Mouse (Mus musculus) lung, embryonic 15.5 days (tissue): ENCODE data around the gene Col15a1. TPM values are rescaled to one million over a fixed set of nuclear protein-coding genes. Genes with fewer than 3 reads are reported as not detected.
A peak's percentile ranks its signal among the peaks of the same experiment; 100 is the strongest.

ENCODE experiments used
- ATAC-seq: fragments of 200-750 bp; cut with Nextera tagmentation; 2 replicates; pipeline ENCODE4 v1.8.0; 2017; ENCODE audit warnings: moderate number of reproducible peaks, borderline replicate concordance; ENCODE audit not compliant: low FRiP score, low TSS enrichment; ENCODE audit errors: extremely low read depth
- H3K27ac ChIP-seq: fragments of 300-500 bp; sonication (generic); 2 replicates; pipeline ENCODE4 v1.5.1; 2015; ENCODE audit warnings: moderate library complexity, mild to moderate bottlenecking, inconsistent platforms
- H3K27me3 ChIP-seq: fragments of 300-500 bp; sonication (generic); 2 replicates; pipeline ENCODE4 v1.6.1; 2015; ENCODE audit warnings: inconsistent platforms
- H3K36me3 ChIP-seq: fragments of 300-500 bp; sonication (generic); 2 replicates; pipeline ENCODE4 v1.6.1; 2015; ENCODE audit warnings: inconsistent platforms
- H3K4me1 ChIP-seq: fragments of 300-500 bp; sonication (generic); 2 replicates; pipeline ENCODE4 v1.6.1; 2015; ENCODE audit warnings: inconsistent platforms
- H3K4me2 ChIP-seq: fragments of 300-500 bp; sonication (generic); 2 replicates; pipeline ENCODE4 v1.6.1; 2015; ENCODE audit warnings: inconsistent platforms, mild to moderate bottlenecking, moderate library complexity
- H3K4me3 ChIP-seq: fragments of 300-500 bp; sonication (generic); 2 replicates; pipeline ENCODE4 v1.5.1; 2015; ENCODE audit warnings: mild to moderate bottlenecking, inconsistent platforms
- H3K9ac ChIP-seq: fragments of 300-500 bp; sonication (generic); 2 replicates; pipeline ENCODE4 v1.6.1; 2015; ENCODE audit warnings: inconsistent platforms
- H3K9me3 ChIP-seq: fragments of 300-500 bp; sonication (generic); 2 replicates; pipeline ENCODE4 v1.6.1; 2016; ENCODE audit warnings: inconsistent platforms
- WGBS: fragments of 180-500 bp; shearing (Covaris S2); methylation state at CpG from one replicate; pipeline ENCODE4 v1.1.7; 2015; 5-methylcytosine and 5-hydroxymethylcytosine counted together
- polyA plus RNA-seq: library from polyadenylated mRNA; unstranded; fragments of >200 nt; fragmentation: Nextera tagmentation; extraction: Ambion mirVana; gene quantifications from 2 replicates; pipeline ENCODE4 v1.2.1, GENCODE M21; 2015

Gene Col15a1
- polyA plus RNA-seq, 1 experiment from 2014 or later = 25.8 TPM

DNA sequence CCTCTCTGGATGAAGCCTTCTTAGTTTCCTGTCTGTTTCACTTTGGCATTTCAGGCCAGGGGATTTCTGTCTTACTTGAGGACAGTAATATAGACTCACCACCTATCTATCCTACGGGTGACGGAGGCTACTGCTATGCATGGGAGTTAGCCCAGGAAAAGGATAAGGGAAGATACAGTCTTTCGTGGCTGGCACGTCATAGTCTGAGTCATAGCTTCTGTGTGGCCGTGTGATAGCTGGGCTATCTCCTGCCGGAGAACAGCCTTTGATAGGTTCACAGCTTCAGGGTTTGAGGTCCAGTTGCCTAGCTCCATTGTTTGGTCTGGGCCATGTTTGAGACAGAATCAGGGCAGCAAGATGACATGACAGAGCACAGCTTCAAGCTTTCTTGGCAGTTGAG, 70.4 kb downstream of the Col15a1 start:
- no peaks in the 10 kb centered on the region for H3K36me3 ChIP-seq
- no peaks in the 10 kb centered on the region for H3K9me3 ChIP-seq
- H3K4me2 ChIP-seq = no peak overlapping the region
- H3K9ac ChIP-seq = no peak overlapping the region
- H3K27me3 ChIP-seq = no peaks in the 10 kb centered on the region
- no peak overlapping the region for H3K4me3 ChIP-seq
- 79% methylated on average over 6 of the region's 6 CpGs for WGBS
- no peaks in the 10 kb centered on the region for H3K4me1 ChIP-seq
- no peak for ATAC-seq
- no peak overlapping the region for H3K27ac ChIP-seq

DNA sequence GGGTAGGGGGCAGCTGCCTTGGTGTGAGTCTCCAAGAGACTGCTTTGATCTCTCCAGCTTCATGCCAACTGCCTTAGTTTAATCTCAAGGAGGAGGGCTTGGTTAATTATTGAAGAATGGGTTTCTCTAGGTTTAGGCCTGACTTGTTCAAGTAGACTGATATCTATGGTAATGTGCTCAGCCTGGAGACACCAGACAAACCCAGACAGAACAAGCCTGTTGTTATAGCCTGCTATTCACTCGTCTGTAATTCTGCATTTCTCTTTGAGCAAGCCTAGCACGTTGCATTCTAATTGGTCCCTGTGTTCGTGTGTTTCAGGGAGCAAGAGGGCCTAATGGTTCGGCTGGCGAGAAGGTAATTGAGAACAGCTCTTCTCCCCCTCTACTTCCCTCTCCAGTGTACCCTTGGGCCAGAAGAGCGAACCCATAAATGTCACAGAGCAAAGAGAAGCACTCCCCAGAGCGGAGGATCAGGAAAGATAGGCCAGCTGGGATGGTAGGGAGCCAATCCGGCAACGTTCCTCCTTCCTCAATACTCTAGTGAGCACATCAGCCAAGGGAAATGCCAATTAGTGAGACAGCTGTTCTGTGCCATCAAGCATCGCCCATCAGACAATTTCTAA, 71.2 kb downstream of the Col15a1 start:
- H3K27ac ChIP-seq = peak overlapping the region; percentile 50; the same call in 1 of the 2 replicates
- H3K27me3 ChIP-seq = no peaks in the 10 kb centered on the region
- 0 out of 2 replicates have a peak, but pooled peaks have one; percentile 13 for ATAC-seq
- H3K9me3 ChIP-seq = no peaks in the 10 kb centered on the region
- no peaks in the 10 kb centered on the region for H3K4me1 ChIP-seq
- H3K9ac ChIP-seq = no peak overlapping the region
- no peaks in the 10 kb centered on the region for H3K36me3 ChIP-seq
- H3K4me2 ChIP-seq = no peak overlapping the region
- H3K4me3 ChIP-seq = no peak overlapping the region
- WGBS = 70% methylated on average over 10 of the region's 10 CpGs

DNA sequence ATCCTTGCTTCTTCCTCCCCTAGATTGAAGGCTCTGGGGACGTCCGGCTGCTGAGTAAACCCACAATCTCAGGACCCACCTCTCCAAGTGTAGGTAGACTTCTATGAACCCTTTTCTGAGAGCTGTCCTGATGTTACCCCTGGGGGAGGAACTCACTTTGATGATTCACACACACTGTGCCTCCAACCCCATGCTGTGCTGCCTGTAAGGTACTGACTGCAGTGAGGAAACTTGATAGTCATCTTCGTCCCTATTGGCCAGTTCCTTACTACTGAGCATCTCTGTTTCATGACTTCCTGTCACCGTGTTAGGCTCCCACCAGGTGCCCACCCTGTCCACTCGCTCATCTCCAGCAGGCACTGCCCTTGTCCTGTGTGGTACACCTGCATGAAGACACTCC, 72.2 kb downstream of the Col15a1 start:
- H3K36me3 ChIP-seq = no peaks in the 10 kb centered on the region
- no peak for ATAC-seq
- no peaks in the 10 kb centered on the region for H3K27me3 ChIP-seq
- no peak overlapping the region for H3K27ac ChIP-seq
- no peaks in the 10 kb centered on the region for H3K9me3 ChIP-seq
- H3K4me1 ChIP-seq = peaks cover 6% of the 10 kb centered on the region
- no peak overlapping the region for H3K4me2 ChIP-seq
- H3K4me3 ChIP-seq = no peak overlapping the region
- no peak overlapping the region for H3K9ac ChIP-seq
- 81% methylated on average over 5 of the region's 5 CpGs for WGBS

DNA sequence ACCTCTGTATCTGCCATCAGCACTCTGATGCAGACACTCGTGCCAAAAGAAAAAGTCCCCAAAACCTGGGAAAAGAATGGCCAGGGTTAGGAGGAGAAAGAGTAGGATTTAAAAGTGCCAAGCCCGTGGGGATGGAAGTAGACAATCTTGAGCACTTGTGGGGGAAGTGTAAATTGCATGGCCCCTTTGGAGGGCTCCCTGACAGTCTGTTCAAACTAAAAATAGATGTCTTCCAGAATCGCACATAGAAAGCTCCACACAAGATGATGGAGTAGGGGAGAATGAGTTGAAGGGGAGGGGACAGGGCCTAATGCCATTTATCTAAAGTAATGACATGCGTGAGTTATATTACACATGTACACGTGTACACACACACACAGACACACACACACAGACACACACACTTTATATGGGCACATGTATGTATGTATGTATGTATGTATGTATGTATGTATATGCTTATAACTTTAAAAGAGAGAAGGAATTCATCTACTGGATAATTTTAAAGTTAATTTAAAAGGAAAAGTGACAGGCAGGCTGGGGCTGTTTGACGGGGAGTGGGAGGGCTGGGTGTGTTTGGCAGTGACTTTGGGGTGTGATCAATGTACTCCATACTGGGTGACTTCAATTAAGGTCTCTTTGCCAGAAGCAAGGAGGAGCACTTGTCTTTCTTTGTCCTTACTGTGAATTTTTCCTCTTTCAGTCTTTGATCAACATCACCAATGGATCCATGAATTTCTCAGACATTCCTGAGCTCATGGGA, 74.1 kb downstream of the Col15a1 start:
- Histone ChIP-seq H3K36me3 (no peaks in the 10 kb centered on the region), H3K27me3 (no peaks in the 10 kb centered on the region), H3K9me3 (no peaks in the 10 kb centered on the region), H3K4me3 (no peak overlapping the region), H3K4me2 (no peak overlapping the region), H3K4me1 (peaks cover 12% of the 10 kb centered on the region), H3K9ac (no peak overlapping the region), H3K27ac (no peak overlapping the region)
- ATAC-seq = no peak
- WGBS = 50% methylated on average over 6 of the region's 6 CpGs

DNA sequence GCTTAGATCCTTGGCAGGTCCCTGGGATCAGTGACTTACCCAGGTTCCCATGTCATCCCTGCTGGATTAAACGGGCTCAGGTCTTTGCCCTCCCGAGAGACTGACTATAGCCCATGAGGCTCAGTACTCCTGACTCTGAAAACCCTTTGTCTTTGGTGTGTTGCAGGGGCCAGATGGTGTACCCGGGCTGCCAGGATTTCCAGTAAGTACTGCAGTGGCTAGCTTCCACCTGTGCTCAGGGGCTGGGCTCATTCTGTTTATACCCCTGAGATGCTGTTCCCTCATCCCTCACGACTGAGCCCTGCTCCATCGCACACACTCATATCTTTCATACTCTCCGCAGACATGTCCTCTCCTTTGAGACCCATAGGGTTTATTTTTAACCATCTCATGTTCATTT, 76.3 kb downstream of the Col15a1 start:
- peak overlapping the region; percentile 8; the same call in 1 of the 2 replicates for H3K27ac ChIP-seq
- H3K9ac ChIP-seq = no peak overlapping the region
- H3K9me3 ChIP-seq = no peaks in the 10 kb centered on the region
- 72% methylated on average over 6 of the region's 6 CpGs for WGBS
- no peak overlapping the region for H3K4me3 ChIP-seq
- peaks cover 12% of the 10 kb centered on the region for H3K4me1 ChIP-seq
- H3K27me3 ChIP-seq = no peaks in the 10 kb centered on the region
- H3K4me2 ChIP-seq = no peak overlapping the region
- no peaks in the 10 kb centered on the region for H3K36me3 ChIP-seq
- ATAC-seq = no peak

DNA sequence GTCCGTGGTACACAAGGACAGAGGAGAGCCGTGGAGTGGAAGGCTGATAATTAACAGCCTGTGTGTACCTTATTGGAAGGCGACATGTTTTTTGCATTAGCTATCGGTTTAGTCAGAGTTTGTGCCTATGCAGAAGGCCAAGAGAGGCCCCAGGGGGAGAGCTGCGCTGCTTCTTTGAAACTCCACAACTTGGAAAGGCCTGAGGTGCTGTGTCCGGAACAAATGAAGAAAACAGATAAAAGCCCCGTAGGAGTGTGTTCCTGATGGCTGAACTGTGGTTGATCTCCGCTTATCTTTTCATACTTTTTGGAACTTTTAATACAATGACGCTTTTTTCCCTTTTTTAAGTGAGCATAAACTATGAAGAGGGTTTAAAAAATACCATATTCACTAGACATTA, 76.9 kb downstream of the Col15a1 start:
- peaks cover 12% of the 10 kb centered on the region for H3K4me1 ChIP-seq
- ATAC-seq = no peak
- H3K9ac ChIP-seq = no peak overlapping the region
- H3K27me3 ChIP-seq = no peaks in the 10 kb centered on the region
- H3K4me2 ChIP-seq = no peak overlapping the region
- H3K9me3 ChIP-seq = no peaks in the 10 kb centered on the region
- H3K27ac ChIP-seq = peak overlapping the region; percentile 8; the same call in 1 of the 2 replicates
- H3K4me3 ChIP-seq = no peak overlapping the region
- no peaks in the 10 kb centered on the region for H3K36me3 ChIP-seq
- WGBS = 37% methylated on average over 9 of the region's 9 CpGs

DNA sequence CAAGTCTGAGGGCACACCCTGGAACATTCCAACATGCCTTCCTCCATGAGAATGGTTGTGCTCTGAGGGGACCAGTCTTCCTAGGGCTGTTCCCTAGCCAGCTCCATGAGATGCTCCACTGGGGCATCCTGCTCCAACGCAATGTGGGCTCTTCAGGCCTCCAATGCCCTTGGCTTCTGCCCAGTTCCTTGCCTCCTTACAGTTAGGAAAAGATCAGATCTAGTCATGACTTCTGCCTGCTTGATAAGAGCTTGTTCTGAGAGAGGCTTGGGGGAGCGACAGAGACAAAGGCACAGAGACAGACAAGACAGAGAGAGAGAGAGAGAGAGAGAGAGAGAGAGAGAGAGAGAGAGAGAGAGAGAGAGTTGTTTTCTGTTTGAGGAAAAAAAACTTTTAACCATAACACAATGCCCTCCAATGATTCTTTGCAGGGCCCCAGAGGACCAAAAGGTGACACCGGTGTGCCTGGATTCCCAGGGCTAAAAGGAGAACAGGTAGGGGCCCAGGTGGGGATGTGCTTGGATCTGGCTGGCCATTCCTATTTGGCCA, 78.7 kb downstream of the Col15a1 start:
- H3K27me3 ChIP-seq = no peaks in the 10 kb centered on the region
- H3K4me3 ChIP-seq = no peak overlapping the region
- H3K9me3 ChIP-seq = no peaks in the 10 kb centered on the region
- WGBS = 89% methylated on average over 3 of the region's 3 CpGs
- peaks cover 12% of the 10 kb centered on the region for H3K4me1 ChIP-seq
- no peak overlapping the region for H3K9ac ChIP-seq
- H3K36me3 ChIP-seq = no peaks in the 10 kb centered on the region
- no peak overlapping the region for H3K4me2 ChIP-seq
- H3K27ac ChIP-seq = no peak overlapping the region
- no peak for ATAC-seq

DNA sequence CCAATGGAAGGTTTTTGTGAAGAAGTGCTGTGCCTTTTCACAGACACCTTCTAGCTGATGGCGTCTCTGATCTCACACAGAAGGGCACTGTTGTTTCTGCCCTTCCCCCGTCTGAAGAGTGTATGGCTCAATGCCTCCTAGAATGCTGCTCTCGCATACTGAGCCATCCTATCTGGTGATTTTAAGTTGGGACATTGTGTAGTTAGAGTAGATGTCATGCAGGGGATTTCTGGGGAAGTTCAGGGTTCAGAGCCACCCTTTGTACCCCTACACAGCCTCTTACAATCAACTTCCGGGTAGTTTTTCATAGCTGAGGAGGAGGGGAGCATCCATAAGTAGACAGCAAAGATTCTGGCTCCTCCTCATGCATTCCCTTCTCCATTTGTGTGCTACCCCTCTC, 79.5 kb downstream of the Col15a1 start:
- Histone ChIP-seq H3K9me3 (no peaks in the 10 kb centered on the region), H3K27ac (no peak overlapping the region), H3K9ac (no peak overlapping the region), H3K4me1 (peaks cover 12% of the 10 kb centered on the region), H3K4me3 (no peak overlapping the region), H3K27me3 (no peaks in the 10 kb centered on the region), H3K4me2 (no peak overlapping the region), H3K36me3 (no peaks in the 10 kb centered on the region)
- WGBS = 67% methylated on average over 4 of the region's 4 CpGs
- no peak for ATAC-seq

DNA sequence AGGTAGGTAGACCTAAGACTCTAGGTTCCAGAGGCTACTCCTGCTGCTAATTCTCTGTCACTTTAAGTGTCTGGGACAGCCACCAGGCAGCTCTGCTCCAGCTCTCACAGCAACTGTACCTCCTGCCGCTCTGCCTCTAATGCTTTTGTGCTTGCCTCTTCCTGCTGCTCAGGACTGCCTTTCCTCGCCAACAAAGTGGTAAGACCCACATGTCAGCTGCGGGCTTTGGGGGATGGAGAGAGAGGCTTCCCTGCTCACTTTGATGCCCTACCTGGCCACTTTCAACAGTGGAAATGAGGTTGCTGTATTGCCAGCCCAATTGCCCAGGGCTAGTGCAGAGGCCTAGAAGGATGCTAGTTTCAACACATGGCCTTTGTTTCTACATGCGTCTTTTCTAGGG, 80.3 kb downstream of the Col15a1 start:
- H3K27ac ChIP-seq = no peak overlapping the region
- no peak overlapping the region for H3K4me2 ChIP-seq
- no peaks in the 10 kb centered on the region for H3K27me3 ChIP-seq
- H3K9me3 ChIP-seq = no peaks in the 10 kb centered on the region
- ATAC-seq = no peak
- no peak overlapping the region for H3K9ac ChIP-seq
- peaks cover 19% of the 10 kb centered on the region for H3K4me1 ChIP-seq
- H3K36me3 ChIP-seq = no peaks in the 10 kb centered on the region
- WGBS = 73% methylated on average over 4 of the region's 4 CpGs
- no peak overlapping the region for H3K4me3 ChIP-seq

DNA sequence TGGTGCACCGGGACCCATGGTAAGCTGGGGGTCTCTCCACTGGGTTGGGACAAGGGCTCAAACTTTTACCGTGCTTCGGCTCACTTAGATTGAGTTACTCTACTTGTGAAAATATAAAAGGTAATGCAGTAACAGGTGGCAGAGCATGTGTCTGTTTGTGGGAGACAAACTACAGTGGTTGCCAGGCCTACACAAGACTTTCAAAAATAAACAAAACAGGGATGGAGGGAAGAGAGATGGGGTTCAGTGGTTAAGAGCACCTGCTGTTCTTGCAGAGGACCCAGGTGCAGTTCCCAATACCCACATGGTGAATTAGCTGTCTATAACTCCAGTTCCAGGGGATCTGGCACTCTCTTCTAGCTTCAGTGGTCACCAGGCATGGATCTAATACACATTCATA, 81.6 kb downstream of the Col15a1 start:
- ATAC-seq = no peak
- no peak overlapping the region for H3K27ac ChIP-seq
- 93% methylated on average over 3 of the region's 3 CpGs for WGBS
- H3K27me3 ChIP-seq = no peaks in the 10 kb centered on the region
- H3K9ac ChIP-seq = no peak overlapping the region
- no peak overlapping the region for H3K4me2 ChIP-seq
- H3K4me1 ChIP-seq = peaks cover 31% of the 10 kb centered on the region
- no peak overlapping the region for H3K4me3 ChIP-seq
- no peaks in the 10 kb centered on the region for H3K9me3 ChIP-seq
- H3K36me3 ChIP-seq = no peaks in the 10 kb centered on the region

DNA sequence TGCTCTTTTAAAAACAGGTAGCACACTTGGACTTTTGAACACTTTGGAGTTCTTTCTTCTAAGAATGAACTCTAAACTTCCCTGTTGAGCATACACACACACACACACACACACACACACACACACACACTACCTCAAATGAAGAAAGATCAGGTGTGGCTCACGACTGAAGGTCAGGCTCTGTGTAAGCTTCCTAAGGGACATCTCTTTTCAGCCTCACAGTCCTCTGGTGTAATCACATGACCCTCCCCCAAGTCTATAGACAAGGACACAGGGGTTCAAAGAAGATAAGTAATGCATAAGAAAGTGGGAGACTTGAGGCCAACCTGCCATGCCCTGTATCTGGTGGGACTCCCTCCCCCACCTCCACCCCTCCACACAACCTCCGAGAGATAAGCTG, 82.5 kb downstream of the Col15a1 start:
- no peak overlapping the region for H3K4me2 ChIP-seq
- H3K4me3 ChIP-seq = no peak overlapping the region
- peaks cover 23% of the 10 kb centered on the region for H3K4me1 ChIP-seq
- no peaks in the 10 kb centered on the region for H3K36me3 ChIP-seq
- H3K9ac ChIP-seq = no peak overlapping the region
- H3K9me3 ChIP-seq = no peaks in the 10 kb centered on the region
- H3K27ac ChIP-seq = no peak overlapping the region
- ATAC-seq = no peak
- WGBS = 48% methylated on average over 2 of the region's 2 CpGs
- H3K27me3 ChIP-seq = no peaks in the 10 kb centered on the region

DNA sequence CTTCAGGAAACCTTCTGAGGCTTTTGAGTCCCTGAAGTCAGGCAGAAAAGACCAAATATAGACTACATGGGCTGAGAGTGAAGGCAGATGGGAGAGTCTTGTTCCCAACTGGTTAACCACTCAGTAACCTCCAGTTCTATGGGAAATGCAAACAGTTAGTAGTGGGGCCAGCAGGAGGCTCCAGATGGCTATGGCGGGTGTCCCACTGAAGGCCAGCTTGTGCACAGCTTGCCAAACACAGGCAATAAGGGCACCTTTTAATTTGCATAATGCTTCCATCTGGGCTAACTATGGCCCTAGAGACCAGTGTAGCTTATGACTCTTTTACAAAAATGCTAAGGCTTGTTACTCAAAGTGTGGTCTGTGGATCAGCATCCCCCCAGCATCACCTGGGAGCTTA, 83.1 kb downstream of the Col15a1 start:
- Histone ChIP-seq H3K4me1 (peaks cover 25% of the 10 kb centered on the region), H3K27me3 (no peaks in the 10 kb centered on the region), H3K9ac (no peak overlapping the region), H3K36me3 (no peaks in the 10 kb centered on the region), H3K4me2 (no peak overlapping the region), H3K4me3 (no peak overlapping the region), H3K27ac (no peak overlapping the region), H3K9me3 (no peaks in the 10 kb centered on the region)
- ATAC-seq = no peak
- WGBS = 55% methylated on average over 1 of the region's 1 CpGs
